Mouse (Mus musculus) lung, embryonic 15.5 days (tissue): ENCODE measurements around the gene Shroom3. TPM values are rescaled to one million over a fixed set of nuclear protein-coding genes. Genes with fewer than 3 reads are reported as not detected.

Experiments
- ATAC-seq: fragments of 200-750 bp; cut with Nextera tagmentation; 2 replicates; pipeline ENCODE4 v1.8.0; 2017; ENCODE audit warnings: moderate number of reproducible peaks, borderline replicate concordance; ENCODE audit not compliant: low FRiP score, low TSS enrichment; ENCODE audit errors: extremely low read depth
- H3K27ac ChIP-seq: fragments of 300-500 bp; sonication (generic); 2 replicates; pipeline ENCODE4 v1.5.1; 2015; ENCODE audit warnings: moderate library complexity, mild to moderate bottlenecking, inconsistent platforms
- H3K27me3 ChIP-seq: fragments of 300-500 bp; sonication (generic); 2 replicates; pipeline ENCODE4 v1.6.1; 2015; ENCODE audit warnings: inconsistent platforms
- H3K36me3 ChIP-seq: fragments of 300-500 bp; sonication (generic); 2 replicates; pipeline ENCODE4 v1.6.1; 2015; ENCODE audit warnings: inconsistent platforms
- H3K4me1 ChIP-seq: fragments of 300-500 bp; sonication (generic); 2 replicates; pipeline ENCODE4 v1.6.1; 2015; ENCODE audit warnings: inconsistent platforms
- H3K4me2 ChIP-seq: fragments of 300-500 bp; sonication (generic); 2 replicates; pipeline ENCODE4 v1.6.1; 2015; ENCODE audit warnings: inconsistent platforms, mild to moderate bottlenecking, moderate library complexity
- H3K4me3 ChIP-seq: fragments of 300-500 bp; sonication (generic); 2 replicates; pipeline ENCODE4 v1.5.1; 2015; ENCODE audit warnings: mild to moderate bottlenecking, inconsistent platforms
- H3K9ac ChIP-seq: fragments of 300-500 bp; sonication (generic); 2 replicates; pipeline ENCODE4 v1.6.1; 2015; ENCODE audit warnings: inconsistent platforms
- H3K9me3 ChIP-seq: fragments of 300-500 bp; sonication (generic); 2 replicates; pipeline ENCODE4 v1.6.1; 2016; ENCODE audit warnings: inconsistent platforms
- WGBS: fragments of 180-500 bp; shearing (Covaris S2); methylation state at CpG from one replicate; pipeline ENCODE4 v1.1.7; 2015; 5-methylcytosine and 5-hydroxymethylcytosine counted together
- polyA plus RNA-seq: library from polyadenylated mRNA; unstranded; fragments of >200 nt; fragmentation: Nextera tagmentation; extraction: Ambion mirVana; gene quantifications from 2 replicates; pipeline ENCODE4 v1.2.1, GENCODE M21; 2015

The Shroom3 gene
- polyA plus RNA-seq, 1 experiment from 2014 or later = 5.3 TPM

- H3K27me3 ChIP-seq = no peaks in the 10 kb centered on the region
- no peaks in the 10 kb centered on the region for H3K9me3 ChIP-seq
- H3K9ac ChIP-seq = no peak overlapping the region
- WGBS = 90% methylated on average over 3 of the region's 3 CpGs
- ATAC-seq = no peak
- no peaks in the 10 kb centered on the region for H3K4me1 ChIP-seq
- peaks cover 16% of the 10 kb centered on the region; the same call in 1 of the 2 replicates for H3K36me3 ChIP-seq
- no peak overlapping the region for H3K4me2 ChIP-seq
- no peak overlapping the region for H3K4me3 ChIP-seq
- no peak overlapping the region for H3K27ac ChIP-seq
Measured at GRCm38 (mm10) chr5:92967906-92968305, 284.7 kb downstream of the Shroom3 start.

GRCm38 (mm10) chr5:92969443-92969842 lies 286.2 kb downstream of the Shroom3 start:
- H3K4me3 ChIP-seq = no peak overlapping the region
- no peak for ATAC-seq
- no peaks in the 10 kb centered on the region for H3K9me3 ChIP-seq
- no peak overlapping the region for H3K9ac ChIP-seq
- 39% methylated on average over 8 of the region's 8 CpGs for WGBS
- H3K36me3 ChIP-seq = peaks cover 16% of the 10 kb centered on the region; the same call in 1 of the 2 replicates
- H3K27ac ChIP-seq = no peak overlapping the region
- H3K27me3 ChIP-seq = no peaks in the 10 kb centered on the region
- H3K4me1 ChIP-seq = no peaks in the 10 kb centered on the region
- H3K4me2 ChIP-seq = no peak overlapping the region

GRCm38 (mm10) chr5:92969926-92970325 lies 286.7 kb downstream of the Shroom3 start:
- H3K4me2 ChIP-seq = no peak overlapping the region
- no peaks in the 10 kb centered on the region for H3K27me3 ChIP-seq
- 57% methylated on average over 2 of the region's 2 CpGs for WGBS
- no peaks in the 10 kb centered on the region for H3K9me3 ChIP-seq
- no peaks in the 10 kb centered on the region for H3K4me1 ChIP-seq
- no peak overlapping the region for H3K4me3 ChIP-seq
- ATAC-seq = no peak
- H3K9ac ChIP-seq = no peak overlapping the region
- H3K36me3 ChIP-seq = peaks cover 13% of the 10 kb centered on the region; the same call in 1 of the 2 replicates
- no peak overlapping the region for H3K27ac ChIP-seq

GRCm38 (mm10) chr5:92970480-92970879 lies 287.2 kb downstream of the Shroom3 start:
- Histone ChIP-seq H3K4me3 (no peak overlapping the region), H3K27ac (no peak overlapping the region), H3K36me3 (0 out of 2 replicates have a peak, but pooled peaks cover 10% of the 10 kb centered on the region), H3K9me3 (no peaks in the 10 kb centered on the region), H3K9ac (no peak overlapping the region), H3K4me1 (no peaks in the 10 kb centered on the region), H3K4me2 (no peak overlapping the region), H3K27me3 (no peaks in the 10 kb centered on the region)
- WGBS = 31% methylated on average over 7 of the region's 7 CpGs
- ATAC-seq = no peak

- no peaks in the 10 kb centered on the region for H3K9me3 ChIP-seq
- no peak overlapping the region for H3K27ac ChIP-seq
- WGBS = 76% methylated on average over 6 of the region's 6 CpGs
- H3K4me2 ChIP-seq = no peak overlapping the region
- no peaks in the 10 kb centered on the region for H3K4me1 ChIP-seq
- no peak overlapping the region for H3K4me3 ChIP-seq
- H3K36me3 ChIP-seq = no peaks in the 10 kb centered on the region
- ATAC-seq = no peak
- no peaks in the 10 kb centered on the region for H3K27me3 ChIP-seq
- no peak overlapping the region for H3K9ac ChIP-seq
Measured at GRCm38 (mm10) chr5:92980393-92980792, 297.2 kb downstream of the Shroom3 start.

GRCm38 (mm10) chr5:92980862-92981261 lies 297.6 kb downstream of the Shroom3 start:
- H3K9ac ChIP-seq = no peak overlapping the region
- no peaks in the 10 kb centered on the region for H3K4me1 ChIP-seq
- no peak overlapping the region for H3K4me2 ChIP-seq
- H3K27ac ChIP-seq = no peak overlapping the region
- H3K9me3 ChIP-seq = no peaks in the 10 kb centered on the region
- ATAC-seq = no peak
- H3K27me3 ChIP-seq = no peaks in the 10 kb centered on the region
- H3K4me3 ChIP-seq = no peak overlapping the region
- 55% methylated on average over 2 of the region's 2 CpGs for WGBS
- no peaks in the 10 kb centered on the region for H3K36me3 ChIP-seq

GRCm38 (mm10) chr5:92982673-92983072 lies 299.4 kb downstream of the Shroom3 start:
- no peak for ATAC-seq
- no peak overlapping the region for H3K4me2 ChIP-seq
- no peaks in the 10 kb centered on the region for H3K4me1 ChIP-seq
- no peaks in the 10 kb centered on the region for H3K36me3 ChIP-seq
- H3K4me3 ChIP-seq = no peak overlapping the region
- no peak overlapping the region for H3K9ac ChIP-seq
- no peaks in the 10 kb centered on the region for H3K9me3 ChIP-seq
- H3K27ac ChIP-seq = no peak overlapping the region
- H3K27me3 ChIP-seq = no peaks in the 10 kb centered on the region

- no peak for ATAC-seq
- Histone ChIP-seq H3K4me3 (no peak overlapping the region), H3K27me3 (no peaks in the 10 kb centered on the region), H3K4me1 (no peaks in the 10 kb centered on the region), H3K27ac (no peak overlapping the region), H3K9me3 (no peaks in the 10 kb centered on the region), H3K4me2 (no peak overlapping the region), H3K9ac (no peak overlapping the region), H3K36me3 (no peaks in the 10 kb centered on the region)
- WGBS = 25% methylated on average over 2 of the region's 2 CpGs
Measured at GRCm38 (mm10) chr5:92983942-92984341, 300.7 kb downstream of the Shroom3 start.

GRCm38 (mm10) chr5:92984692-92985091 lies 301.5 kb downstream of the Shroom3 start:
- H3K9ac ChIP-seq = no peak overlapping the region
- no peak overlapping the region for H3K4me3 ChIP-seq
- H3K36me3 ChIP-seq = no peaks in the 10 kb centered on the region
- no peak overlapping the region for H3K4me2 ChIP-seq
- ATAC-seq = no peak
- 29% methylated on average over 1 of the region's 1 CpGs for WGBS
- H3K4me1 ChIP-seq = no peaks in the 10 kb centered on the region
- no peaks in the 10 kb centered on the region for H3K27me3 ChIP-seq
- H3K27ac ChIP-seq = no peak overlapping the region
- H3K9me3 ChIP-seq = no peaks in the 10 kb centered on the region

GRCm38 (mm10) chr5:92985391-92985790 lies 302.2 kb downstream of the Shroom3 start:
- no peaks in the 10 kb centered on the region for H3K9me3 ChIP-seq
- no peak overlapping the region for H3K4me3 ChIP-seq
- H3K36me3 ChIP-seq = no peaks in the 10 kb centered on the region
- ATAC-seq = no peak
- WGBS = 90% methylated on average over 2 of the region's 2 CpGs
- no peaks in the 10 kb centered on the region for H3K4me1 ChIP-seq
- no peak overlapping the region for H3K9ac ChIP-seq
- H3K4me2 ChIP-seq = no peak overlapping the region
- no peak overlapping the region for H3K27ac ChIP-seq
- no peaks in the 10 kb centered on the region for H3K27me3 ChIP-seq

GRCm38 (mm10) chr5:92986651-92987610 lies 303.7 kb downstream of the Shroom3 start:
- no peaks in the 10 kb centered on the region for H3K9me3 ChIP-seq
- H3K4me1 ChIP-seq = 0 out of 2 replicates have a peak, but pooled peaks cover 2% of the 10 kb centered on the region
- ATAC-seq = no peak
- no peak overlapping the region for H3K27ac ChIP-seq
- no peak overlapping the region for H3K9ac ChIP-seq
- H3K27me3 ChIP-seq = no peaks in the 10 kb centered on the region
- H3K4me3 ChIP-seq = no peak overlapping the region
- no peaks in the 10 kb centered on the region for H3K36me3 ChIP-seq
- H3K4me2 ChIP-seq = no peak overlapping the region
- WGBS = 91% methylated on average over 22 of the region's 22 CpGs
